Mouse (Mus musculus) limb, embryonic 10.5 days (tissue): Measurements from ENCODE around the gene Ikzf4. TPM values are rescaled to one million over a fixed set of nuclear protein-coding genes. Genes with fewer than 3 reads are reported as not detected.
"Not testable (repeated sequence)": the region's sequence is repeated elsewhere in the genome, so short reads cannot be mapped to it uniquely, and the experiment has no call there.

Source experiments
- DNase-seq: peaks from one replicate; pipeline ENCODE4 v3.0.0-alpha.2; 2017; ENCODE audit warnings: low spot score
- H3K27ac ChIP-seq: fragments of 300-500 bp; sonication (generic); 2 replicates; pipeline ENCODE4 v1.5.1; 2016; ENCODE audit warnings: mild to moderate bottlenecking
- H3K27me3 ChIP-seq: fragments of 300-500 bp; sonication (generic); 2 replicates; pipeline ENCODE4 v1.6.1; 2016; ENCODE audit warnings: low read depth, mild to moderate bottlenecking; ENCODE audit not compliant: poor library complexity, severe bottlenecking
- H3K36me3 ChIP-seq: fragments of 300-500 bp; sonication (generic); 2 replicates; pipeline ENCODE4 v1.6.1; 2016; ENCODE audit warnings: mild to moderate bottlenecking, moderate library complexity
- H3K4me1 ChIP-seq: fragments of 300-500 bp; sonication (generic); 2 replicates; pipeline ENCODE4 v1.6.1; 2016
- H3K4me3 ChIP-seq: fragments of 300-500 bp; sonication (generic); 2 replicates; pipeline ENCODE4 v1.5.1; 2016; ENCODE audit warnings: mild to moderate bottlenecking, moderate library complexity
- H3K9me3 ChIP-seq: fragments of 300-500 bp; sonication (generic); replicated peaks from 2 replicates; pipeline ENCODE4 v1.6.1; 2016; ENCODE audit warnings: mild to moderate bottlenecking
- whole genome bisulfite sequencing: fragments of 180-500 bp; shearing (Covaris S2); methylation state at CpG from one replicate; pipeline ENCODE4 v1.1.7; 2016; 5-methylcytosine and 5-hydroxymethylcytosine counted together
- polyA plus RNA-seq: library from polyadenylated mRNA; unstranded; fragments of >200 nt; fragmentation: Nextera tagmentation; extraction: Ambion mirVana; gene quantifications from 2 replicates; pipeline ENCODE4 v1.2.1, GENCODE M21; 2016

The Ikzf4 gene
- polyA plus RNA-seq, 1 experiment from 2014 or later: 2.9 TPM

GRCm38 (mm10) chr10:128631571-128631970 is 14.2 kb downstream of the Ikzf4 start:
- peaks cover 28% of the 10 kb centered on the region for H3K36me3 ChIP-seq
- H3K9me3 ChIP-seq: no peaks in the 10 kb centered on the region
- no peak for DNase-seq
- WGBS: 19% methylated on average over 6 of the region's 6 CpGs
- no peak overlapping the region for H3K4me3 ChIP-seq
- no peaks in the 10 kb centered on the region for H3K27me3 ChIP-seq
- no peaks in the 10 kb centered on the region for H3K4me1 ChIP-seq
- H3K27ac ChIP-seq: no peak overlapping the region

DNA sequence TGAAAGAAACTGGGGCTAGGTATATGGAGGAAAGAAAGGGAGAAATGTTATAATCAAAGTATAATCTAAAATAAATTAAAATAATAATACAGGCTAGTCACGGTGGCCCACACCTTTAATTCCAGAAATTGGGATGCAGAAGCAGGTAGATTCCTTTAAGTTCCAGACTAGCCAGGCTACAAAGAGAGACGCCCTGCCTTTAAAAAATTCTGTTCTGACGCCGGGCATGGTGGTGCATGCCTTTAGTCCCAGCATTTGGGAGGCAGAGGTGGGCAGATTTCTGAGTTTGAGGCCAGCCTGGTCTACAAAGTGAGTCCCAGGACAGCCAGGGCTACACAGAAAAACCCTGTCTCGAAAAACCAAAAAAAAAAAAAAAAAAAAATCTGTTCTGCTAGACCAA is 15.5 kb downstream of the Ikzf4 start:
- H3K4me1 ChIP-seq, H3K27me3 ChIP-seq, H3K4me3 ChIP-seq, DNase-seq, H3K27ac ChIP-seq, H3K9me3 ChIP-seq: not testable (repeated sequence)
- H3K36me3 ChIP-seq: peaks cover 20% of the 10 kb centered on the region
- 79% methylated on average over 5 of the region's 5 CpGs for WGBS

DNA sequence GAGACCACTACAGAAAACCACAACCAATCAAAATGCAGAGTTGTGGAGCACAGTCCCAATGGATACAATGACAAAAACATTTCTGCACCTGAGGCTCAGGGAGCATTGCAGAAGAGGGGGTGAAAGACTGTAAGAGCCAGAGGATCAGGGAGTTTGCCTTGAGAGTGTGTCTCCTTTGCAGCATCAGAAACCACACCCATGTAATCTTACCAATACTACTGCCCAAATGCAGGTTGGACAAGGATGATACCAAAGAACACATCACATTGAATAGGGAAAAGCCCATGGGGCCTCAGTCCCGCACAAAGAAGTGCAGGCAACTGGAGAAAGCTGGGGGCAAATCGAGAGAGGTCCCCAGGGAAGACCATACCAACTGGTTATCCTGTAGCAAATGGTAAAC is 16.0 kb downstream of the Ikzf4 start:
- Histone ChIP-seq H3K36me3 (peaks cover 21% of the 10 kb centered on the region), H3K4me1 (peaks cover 6% of the 10 kb centered on the region), H3K27me3 (no peaks in the 10 kb centered on the region), H3K4me3 (no peak overlapping the region), H3K27ac (no peak overlapping the region), H3K9me3 (no peaks in the 10 kb centered on the region)
- WGBS: 86% methylated on average over 2 of the region's 2 CpGs
- no peak for DNase-seq

DNA sequence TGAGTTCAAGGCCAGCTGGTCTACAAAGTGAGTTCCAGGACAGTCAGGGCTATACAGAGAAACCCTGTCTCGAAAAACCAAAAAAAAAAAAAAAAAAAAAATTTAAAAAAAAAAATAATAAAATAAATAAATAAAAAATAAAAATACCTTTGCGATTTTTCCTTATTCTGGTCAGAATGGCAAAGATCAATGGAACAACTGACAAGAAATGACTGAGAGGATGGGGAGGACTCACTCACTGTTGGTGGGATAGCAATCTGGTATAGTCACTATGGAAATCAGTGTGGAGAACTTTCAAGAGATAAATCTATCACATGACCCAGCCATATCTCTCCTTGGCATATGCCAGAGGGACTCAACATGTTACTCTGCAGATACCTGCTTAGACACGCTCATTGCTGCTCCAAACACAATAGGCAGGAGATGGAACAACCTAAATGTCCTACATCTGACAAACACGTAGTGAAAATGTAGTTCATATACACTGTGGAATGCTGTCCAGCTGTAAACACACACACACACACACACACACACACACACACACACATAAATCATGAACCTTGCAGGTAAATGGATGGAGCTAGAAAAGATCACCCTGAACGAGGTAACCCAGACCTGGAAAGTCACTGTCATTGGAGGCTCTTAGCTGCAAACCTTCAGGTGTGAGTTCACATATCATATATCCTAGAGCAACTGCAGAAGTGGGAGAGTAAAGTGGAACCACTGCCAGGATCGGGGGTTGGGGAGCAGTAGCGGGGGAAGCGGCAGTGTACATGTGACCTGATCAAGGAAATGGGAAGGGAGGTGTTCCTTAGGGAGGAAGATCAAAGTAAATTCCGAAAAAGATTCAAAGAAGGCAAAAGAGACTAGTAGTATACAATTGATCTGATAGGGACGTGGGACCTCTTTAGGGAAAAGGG is 18.1 kb downstream of the Ikzf4 start:
- DNase-seq: no peak
- H3K27me3 ChIP-seq: no peaks in the 10 kb centered on the region
- H3K27ac ChIP-seq: no peak overlapping the region
- H3K36me3 ChIP-seq: peaks cover 31% of the 10 kb centered on the region
- peaks cover 6% of the 10 kb centered on the region for H3K4me1 ChIP-seq
- H3K9me3 ChIP-seq: no peaks in the 10 kb centered on the region
- WGBS: 83% methylated on average over 10 of the region's 10 CpGs
- no peak overlapping the region for H3K4me3 ChIP-seq

DNA sequence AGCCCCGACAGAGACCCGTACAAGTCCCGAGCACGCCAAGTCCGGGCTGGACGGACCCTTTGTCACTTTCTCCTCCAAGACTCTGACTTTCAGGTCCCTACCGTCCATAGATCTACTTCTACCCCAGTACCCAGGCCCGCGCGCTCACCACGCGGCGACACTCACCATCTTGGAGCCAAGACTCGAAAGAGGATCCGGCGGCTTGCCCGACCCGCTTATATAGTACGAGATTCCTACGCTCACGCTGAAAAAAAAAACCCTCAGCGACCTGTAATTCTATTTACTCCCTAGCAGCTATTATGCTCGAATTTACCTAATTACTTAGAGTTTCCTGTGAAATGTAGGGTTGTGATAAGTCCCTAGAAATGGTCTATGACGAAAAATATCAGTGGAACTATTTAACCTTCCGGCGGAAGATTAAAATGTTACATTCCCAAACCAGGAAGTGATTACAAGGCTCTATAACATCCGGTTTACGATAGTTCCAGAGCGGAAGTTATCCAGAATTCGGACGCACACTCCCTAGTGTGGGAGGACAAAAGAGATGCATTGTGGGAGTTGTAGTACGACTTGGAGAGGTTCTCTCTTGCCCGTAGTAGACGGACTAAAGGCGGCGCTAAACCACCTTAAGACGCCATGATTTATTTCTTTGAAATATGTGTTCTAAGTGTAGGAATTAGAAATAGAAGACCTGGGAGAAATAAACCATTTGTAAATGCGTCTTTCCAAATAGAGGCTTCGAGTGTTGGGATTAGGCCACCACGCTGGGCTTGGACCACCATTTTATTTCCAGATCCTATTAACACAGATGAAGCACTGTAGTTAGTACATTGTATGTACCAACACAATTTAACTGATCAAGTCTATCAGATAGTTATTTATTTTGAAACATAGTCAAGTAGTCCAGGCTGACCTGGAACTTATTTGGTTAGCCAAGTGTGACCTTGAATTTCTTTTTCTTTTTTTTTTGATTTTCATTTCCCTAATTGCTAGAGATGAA is 19.2 kb downstream of the Ikzf4 start, which contains the start of gene Rps26:
TSS of gene Rps26 (minus strand) at position 437 of the 1,000 bp plus-strand sequence.
- Histone ChIP-seq H3K36me3 (peaks cover 32% of the 10 kb centered on the region), H3K4me1 (peaks cover 6% of the 10 kb centered on the region)

GRCm38 (mm10) chr10:128625287-128625894 is 20.4 kb downstream of the Ikzf4 start:
- peak overlapping the region; percentile 88 for H3K27ac ChIP-seq
- 52% methylated on average over 7 of the region's 7 CpGs for WGBS
- peaks cover 6% of the 10 kb centered on the region for H3K4me1 ChIP-seq
- no peaks in the 10 kb centered on the region for H3K9me3 ChIP-seq
- peak overlapping the region; percentile 64 for H3K4me3 ChIP-seq
- H3K27me3 ChIP-seq: no peaks in the 10 kb centered on the region
- H3K36me3 ChIP-seq: peaks cover 32% of the 10 kb centered on the region
- no peak for DNase-seq

More for the DNA sequence above, 19.2 kb downstream of the Ikzf4 start, which contains the start of gene Rps26:
- Histone ChIP-seq H3K9me3 (no peaks in the 10 kb centered on the region), H3K27me3 (no peaks in the 10 kb centered on the region), H3K27ac (peak within 1 kb of the TSS; percentile 88), H3K4me3 (peak within 1 kb of the TSS; percentile 64)
- DNase-seq: peak; percentile 86
- WGBS: 1% methylated on average over 40 of the region's 40 CpGs

DNA sequence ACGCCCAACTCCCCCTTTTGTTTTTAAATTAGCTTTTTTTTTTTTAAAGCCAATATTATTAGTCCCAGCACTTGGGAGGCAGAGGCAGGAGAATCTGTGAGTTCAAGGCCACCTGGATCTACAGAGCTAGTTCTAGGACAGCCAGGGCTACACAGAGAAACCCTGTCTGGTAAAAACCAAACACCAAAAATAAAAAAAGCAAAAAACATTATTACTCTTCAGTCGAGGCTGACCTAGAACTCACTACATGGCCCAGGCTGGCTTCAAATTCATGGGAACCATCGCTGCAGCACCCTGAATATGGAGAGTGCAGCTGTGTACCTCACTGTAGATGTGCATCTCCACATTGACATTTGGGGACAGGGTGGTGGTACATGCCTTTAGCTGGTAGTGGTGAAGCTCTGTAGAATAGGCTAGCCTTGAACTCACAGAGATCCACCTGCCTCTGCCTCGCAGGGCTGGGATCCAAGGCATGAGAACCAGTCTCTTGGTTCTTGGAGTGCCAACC is 22.6 kb downstream of the Ikzf4 start:
- WGBS: 76% methylated on average over 4 of the region's 4 CpGs

DNA sequence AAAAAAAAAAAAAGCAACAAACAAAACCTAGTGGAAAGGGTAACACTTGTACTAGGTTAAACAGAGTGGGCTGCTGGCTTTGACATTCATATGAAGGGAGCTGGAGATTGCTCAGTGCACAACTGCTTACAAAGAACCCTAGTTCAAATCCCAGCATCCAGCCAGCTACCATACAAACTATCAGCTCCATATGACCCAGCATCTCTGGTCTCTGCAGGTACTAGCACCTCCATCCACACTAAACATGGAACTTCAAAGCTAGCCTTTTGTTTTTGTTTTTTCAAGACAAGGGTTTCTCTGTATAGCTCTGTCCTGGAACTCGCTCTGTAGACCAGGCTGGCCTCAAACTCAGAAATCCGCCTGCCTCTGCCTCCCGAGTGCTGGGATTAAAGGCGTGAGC is 23.1 kb downstream of the Ikzf4 start:
- Histone ChIP-seq H3K36me3 (peaks cover 32% of the 10 kb centered on the region), H3K4me1 (peaks cover 6% of the 10 kb centered on the region), H3K9me3 (no peaks in the 10 kb centered on the region), H3K27me3 (no peaks in the 10 kb centered on the region), H3K27ac (no peak overlapping the region), H3K4me3 (no peak overlapping the region)
- DNase-seq: no peak
- 80% methylated on average over 4 of the region's 4 CpGs for WGBS

More for the DNA sequence above, 22.6 kb downstream of the Ikzf4 start:
- peaks cover 32% of the 10 kb centered on the region for H3K36me3 ChIP-seq
- H3K27me3 ChIP-seq, H3K9me3 ChIP-seq, H3K4me1 ChIP-seq, H3K4me3 ChIP-seq, DNase-seq, H3K27ac ChIP-seq: not testable (repeated sequence)

DNA sequence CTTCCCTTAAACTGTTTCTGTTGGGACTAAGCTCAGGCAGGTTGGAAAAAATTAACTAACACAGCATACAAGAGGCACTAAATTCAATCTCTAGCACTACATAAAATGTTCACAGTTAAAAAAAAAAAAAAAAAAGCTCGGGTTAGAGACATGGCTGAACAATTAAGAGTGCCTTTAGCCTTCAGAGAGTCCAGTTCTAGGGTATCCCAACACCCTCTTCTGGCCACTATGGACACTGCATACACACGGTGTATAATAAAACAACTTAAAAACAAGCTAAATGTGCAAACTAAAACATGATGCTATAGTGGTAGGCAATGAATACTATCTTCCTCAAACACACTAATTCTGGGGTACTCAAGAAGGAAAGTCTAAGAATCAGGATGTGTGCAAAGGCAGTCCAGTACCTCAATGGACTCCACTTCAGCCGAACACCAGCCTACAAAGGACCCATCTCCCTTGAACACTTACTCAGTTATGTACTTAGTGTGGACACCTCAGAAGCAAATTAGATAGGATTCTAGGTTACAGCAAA is 23.7 kb downstream of the Ikzf4 start:
- Histone ChIP-seq H3K36me3 (peaks cover 32% of the 10 kb centered on the region), H3K27ac (no peak overlapping the region), H3K27me3 (no peaks in the 10 kb centered on the region), H3K4me3 (no peak overlapping the region), H3K4me1 (peaks cover 6% of the 10 kb centered on the region), H3K9me3 (no peaks in the 10 kb centered on the region)
- 76% methylated on average over 3 of the region's 3 CpGs for WGBS
- no peak for DNase-seq

DNA sequence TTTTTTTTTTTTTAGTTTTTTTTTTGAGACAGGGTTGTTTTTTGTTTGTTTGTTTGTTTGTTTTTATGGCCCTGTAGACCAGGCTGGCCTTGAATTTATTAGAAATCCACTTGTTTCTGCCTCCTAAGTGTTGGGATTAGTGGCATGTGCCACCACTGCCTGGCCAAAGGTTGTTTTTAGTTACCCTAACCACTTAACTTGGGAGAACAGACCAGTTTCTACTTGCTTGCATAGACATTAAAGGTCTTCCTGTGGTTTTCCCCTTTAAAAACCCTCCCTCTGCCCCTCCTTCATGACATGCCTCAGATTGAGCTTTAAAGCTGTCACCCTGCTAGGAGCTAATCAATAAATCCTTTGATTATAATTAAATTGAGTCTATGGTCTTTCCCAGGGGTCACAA is 25.6 kb downstream of the Ikzf4 start:
- peaks cover 26% of the 10 kb centered on the region for H3K36me3 ChIP-seq
- H3K27ac ChIP-seq: no peak overlapping the region
- H3K27me3 ChIP-seq: no peaks in the 10 kb centered on the region
- H3K4me1 ChIP-seq: peaks cover 3% of the 10 kb centered on the region
- DNase-seq: no peak
- H3K4me3 ChIP-seq: no peak overlapping the region
- no peaks in the 10 kb centered on the region for H3K9me3 ChIP-seq

DNA sequence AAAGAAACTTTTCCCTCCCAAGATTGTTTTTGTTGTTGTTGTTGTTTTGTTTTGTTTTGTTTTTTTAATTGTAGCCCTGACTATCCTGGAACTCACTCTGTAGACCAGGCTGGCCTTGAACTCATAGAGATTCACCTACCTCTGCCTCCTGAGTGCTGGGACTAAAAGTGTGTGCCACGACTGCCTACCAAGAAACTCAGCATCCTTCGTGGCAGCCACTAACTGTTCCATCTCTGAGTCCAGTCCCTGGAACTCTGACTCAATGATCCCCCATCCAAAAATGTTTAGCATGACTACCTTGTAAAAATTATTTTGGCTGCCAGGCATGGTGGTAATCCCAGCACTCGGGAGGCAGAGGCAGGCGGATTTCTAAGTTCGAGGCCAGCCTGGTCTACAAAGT is 26.6 kb downstream of the Ikzf4 start:
- not testable (repeated sequence) for H3K27me3 ChIP-seq, H3K9me3 ChIP-seq, H3K27ac ChIP-seq, H3K4me1 ChIP-seq, DNase-seq, H3K4me3 ChIP-seq
- H3K36me3 ChIP-seq: peaks cover 16% of the 10 kb centered on the region
- WGBS: 87% methylated on average over 5 of the region's 5 CpGs

GRCm38 (mm10) chr10:128618570-128618969 is 27.2 kb downstream of the Ikzf4 start:
- no peaks in the 10 kb centered on the region for H3K27me3 ChIP-seq
- H3K27ac ChIP-seq: no peak overlapping the region
- no peak overlapping the region for H3K4me3 ChIP-seq
- no peaks in the 10 kb centered on the region for H3K9me3 ChIP-seq
- DNase-seq: no peak
- H3K36me3 ChIP-seq: peaks cover 10% of the 10 kb centered on the region
- no peaks in the 10 kb centered on the region for H3K4me1 ChIP-seq
- 81% methylated on average over 1 of the region's 1 CpGs for WGBS
